Mouse (Mus musculus): ENCODE data around the gene E130218I03Rik. TPM values are rescaled to one million over a fixed set of nuclear protein-coding genes. Genes with fewer than 3 reads are reported as not detected.
"Not testable (repeated sequence)": the region's sequence is repeated elsewhere in the genome, so short reads cannot be mapped to it uniquely, and the experiment has no call there.

The E130218I03Rik gene
- total and polyA plus RNA-seq, 3 experiments = not detected

- DNase-seq = peak; percentile 24
These were observed 8.9 kb downstream of the E130218I03Rik start for GRCm38 (mm10) chr4:134252131-134252910.

DNA sequence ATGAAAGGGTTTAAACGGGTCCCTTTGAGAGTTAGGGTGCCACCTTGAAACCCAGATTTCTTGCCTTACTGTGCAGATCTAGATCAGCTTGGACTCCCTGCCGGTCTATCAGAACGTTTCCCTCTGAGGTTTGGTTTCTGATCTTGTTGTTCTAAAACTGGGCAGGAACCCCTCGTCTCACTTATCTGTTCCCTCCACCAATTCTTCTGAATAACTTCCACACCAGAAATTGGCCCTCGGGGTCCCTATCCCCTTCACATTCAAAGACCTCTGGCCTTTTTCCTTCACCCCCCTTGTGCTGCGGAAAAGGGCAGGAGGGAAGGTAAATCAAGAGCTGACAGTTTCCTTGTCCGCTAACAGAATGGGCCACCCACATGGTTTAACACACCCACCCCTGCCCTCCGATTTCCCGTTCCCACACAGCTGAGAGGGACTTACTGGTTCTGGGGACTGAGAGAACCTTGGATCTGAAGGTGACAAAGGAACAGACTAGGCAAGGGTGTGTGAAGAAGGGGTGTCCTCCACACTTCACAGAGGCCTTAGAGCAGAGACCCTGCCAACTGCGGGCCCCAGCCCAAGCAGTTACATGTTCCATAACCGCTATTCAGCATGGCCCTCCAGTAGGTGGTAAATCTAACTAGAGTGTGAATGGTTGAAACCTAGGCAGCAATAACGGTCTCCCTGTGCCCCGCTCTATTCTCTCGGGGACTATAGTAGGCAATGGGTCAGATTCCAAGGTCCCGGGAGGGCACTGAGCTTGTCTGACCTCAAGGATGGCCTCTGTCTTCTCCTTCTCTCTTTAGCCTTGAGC lies 9.7 kb downstream of the E130218I03Rik start:
- DNase-seq = peak; percentile 38

- DNase-seq = peak; percentile 35
These were observed 10.4 kb downstream of the E130218I03Rik start, which contains the start of gene Grrp1 for GRCm38 (mm10) chr4:134253722-134254324. Gene Grrp1 (minus strand): TSS chr4:134254106.

GRCm38 (mm10) chr4:134254835-134255234 lies 11.4 kb downstream of the E130218I03Rik start:
- no peak for DNase-seq

- DNase-seq = peak; percentile 21
These were observed 12.4 kb downstream of the E130218I03Rik start for GRCm38 (mm10) chr4:134255854-134256253.

DNA sequence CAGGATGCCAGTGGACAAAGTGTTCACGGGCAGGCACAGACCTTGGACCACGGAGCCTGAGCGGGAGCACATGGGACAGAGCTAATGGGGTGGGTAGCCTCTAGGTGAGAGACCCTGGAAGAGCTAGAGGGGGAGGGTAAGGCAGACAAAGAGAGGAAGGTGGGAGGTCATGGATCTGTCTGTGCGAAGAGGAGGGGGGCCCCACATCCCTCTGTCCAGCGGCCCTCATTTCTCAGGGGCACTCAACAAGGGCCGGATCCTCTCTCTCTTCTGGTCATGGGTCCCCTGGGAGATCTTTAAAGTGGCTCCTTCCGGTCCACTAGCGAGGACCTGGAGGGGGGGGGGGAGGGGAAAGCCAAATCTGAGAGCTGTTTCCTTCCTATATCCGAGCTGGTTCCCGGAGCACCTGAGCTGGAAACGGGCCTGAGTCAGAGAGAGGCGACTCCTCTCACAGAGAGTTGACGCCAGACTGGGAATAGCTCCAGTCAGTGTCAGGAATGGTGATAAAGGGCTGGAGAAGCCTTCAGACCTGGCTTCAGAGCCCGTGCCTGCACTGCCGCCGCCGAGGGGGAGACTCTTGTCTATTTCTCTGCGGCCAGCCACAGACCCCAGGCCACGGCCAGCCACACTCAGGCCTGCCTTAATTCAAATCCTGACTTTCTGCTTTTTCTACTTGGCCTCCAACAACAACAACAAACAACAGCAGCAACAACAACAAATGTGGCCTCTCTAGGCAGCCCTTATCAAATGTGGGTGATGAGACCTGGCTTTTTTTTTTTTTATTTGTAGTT lies 13.1 kb downstream of the E130218I03Rik start:
- peak; percentile 51 for DNase-seq

GRCm38 (mm10) chr4:134257198-134258009 lies 13.9 kb downstream of the E130218I03Rik start:
- no peak for DNase-seq

GRCm38 (mm10) chr4:134258354-134258753 lies 14.9 kb downstream of the E130218I03Rik start:
- DNase-seq = no peak

GRCm38 (mm10) chr4:134263191-134263590 lies 19.7 kb downstream of the E130218I03Rik start:
- DNase-seq = peak; percentile 62

GRCm38 (mm10) chr4:134265860-134266585 lies 22.6 kb downstream of the E130218I03Rik start:
- DNase-seq = no peak

DNA sequence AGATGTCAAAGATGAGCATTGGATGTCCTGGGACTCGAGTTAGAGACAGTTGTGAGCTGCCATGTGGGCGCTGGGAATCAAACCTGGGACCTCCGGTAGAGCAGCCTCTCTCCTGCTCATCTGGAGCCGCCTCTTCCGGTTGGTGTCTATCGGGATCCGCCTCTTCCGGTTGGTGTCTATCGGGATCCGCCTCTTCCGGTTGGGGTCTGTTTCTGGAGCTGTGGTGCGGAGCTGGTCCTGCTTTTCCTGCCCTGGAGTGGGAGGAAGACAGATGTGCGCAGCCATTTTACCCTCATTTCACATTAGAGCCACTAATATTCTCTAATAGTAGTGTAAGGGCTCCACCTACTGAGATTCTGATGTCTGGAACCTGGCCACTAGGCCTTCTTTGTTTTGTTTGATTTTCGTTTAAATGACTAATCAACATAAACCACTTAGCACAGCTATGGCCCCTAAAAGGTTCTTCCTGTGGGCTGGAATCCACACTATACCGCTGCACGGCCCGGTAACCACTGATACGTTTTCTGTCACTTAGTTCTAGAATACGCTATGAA lies 24.7 kb downstream of the E130218I03Rik start:
- DNase-seq = no peak

GRCm38 (mm10) chr4:134269622-134270021 lies 26.2 kb downstream of the E130218I03Rik start:
- not testable (repeated sequence) for DNase-seq

DNA sequence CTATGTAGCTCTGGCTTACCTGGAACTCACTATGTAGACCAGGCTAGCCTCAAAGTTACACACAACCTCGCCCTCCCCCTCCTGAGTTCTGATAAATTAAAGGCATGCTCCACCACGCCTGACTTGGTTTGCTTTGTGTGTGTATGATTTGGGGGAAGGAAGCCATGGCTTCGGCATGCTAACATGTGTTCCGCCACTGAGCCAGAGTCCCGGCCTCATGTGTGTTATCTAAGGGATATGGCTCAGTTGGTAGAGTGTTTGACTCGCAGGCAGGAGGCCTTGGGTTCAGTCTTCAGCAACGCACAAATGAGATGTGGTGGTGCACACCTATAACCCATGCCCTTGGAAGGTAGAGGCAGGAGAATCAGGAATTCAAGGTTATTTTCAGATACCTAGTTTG lies 28.5 kb downstream of the E130218I03Rik start:
- no peak for DNase-seq

DNA sequence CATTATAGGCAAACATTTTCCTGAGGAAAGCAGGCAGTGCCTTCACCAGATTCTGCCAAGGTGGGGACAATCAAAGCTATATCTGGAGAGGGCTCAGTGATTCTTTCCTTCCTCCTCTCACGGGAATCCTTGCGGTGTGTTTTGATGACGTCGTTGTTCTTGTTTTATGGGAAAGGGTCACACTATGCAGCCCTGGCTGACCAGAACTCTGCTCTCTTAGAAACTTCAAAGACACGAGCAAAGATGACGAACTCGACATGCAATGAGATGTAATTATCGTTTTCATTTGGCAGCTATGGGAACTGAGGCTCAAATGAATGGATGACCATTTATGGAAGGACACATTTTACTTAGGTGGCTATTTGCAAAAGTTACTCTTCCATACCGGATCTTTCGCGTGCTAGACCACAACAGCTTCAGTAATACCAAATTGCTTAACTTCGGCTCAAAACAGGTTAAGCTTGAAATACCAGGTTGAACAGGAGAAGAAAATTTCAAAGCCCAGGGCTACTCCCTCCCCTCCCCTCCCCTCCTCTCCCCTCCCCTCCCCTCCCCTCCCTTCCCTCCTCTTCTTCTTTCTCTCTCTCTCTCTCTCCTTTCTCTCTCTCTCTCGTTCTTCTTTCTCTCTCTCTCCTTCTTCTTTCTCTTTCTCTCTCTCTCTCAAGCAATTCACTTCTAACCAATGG lies 29.4 kb downstream of the E130218I03Rik start:
- no peak for DNase-seq

DNA sequence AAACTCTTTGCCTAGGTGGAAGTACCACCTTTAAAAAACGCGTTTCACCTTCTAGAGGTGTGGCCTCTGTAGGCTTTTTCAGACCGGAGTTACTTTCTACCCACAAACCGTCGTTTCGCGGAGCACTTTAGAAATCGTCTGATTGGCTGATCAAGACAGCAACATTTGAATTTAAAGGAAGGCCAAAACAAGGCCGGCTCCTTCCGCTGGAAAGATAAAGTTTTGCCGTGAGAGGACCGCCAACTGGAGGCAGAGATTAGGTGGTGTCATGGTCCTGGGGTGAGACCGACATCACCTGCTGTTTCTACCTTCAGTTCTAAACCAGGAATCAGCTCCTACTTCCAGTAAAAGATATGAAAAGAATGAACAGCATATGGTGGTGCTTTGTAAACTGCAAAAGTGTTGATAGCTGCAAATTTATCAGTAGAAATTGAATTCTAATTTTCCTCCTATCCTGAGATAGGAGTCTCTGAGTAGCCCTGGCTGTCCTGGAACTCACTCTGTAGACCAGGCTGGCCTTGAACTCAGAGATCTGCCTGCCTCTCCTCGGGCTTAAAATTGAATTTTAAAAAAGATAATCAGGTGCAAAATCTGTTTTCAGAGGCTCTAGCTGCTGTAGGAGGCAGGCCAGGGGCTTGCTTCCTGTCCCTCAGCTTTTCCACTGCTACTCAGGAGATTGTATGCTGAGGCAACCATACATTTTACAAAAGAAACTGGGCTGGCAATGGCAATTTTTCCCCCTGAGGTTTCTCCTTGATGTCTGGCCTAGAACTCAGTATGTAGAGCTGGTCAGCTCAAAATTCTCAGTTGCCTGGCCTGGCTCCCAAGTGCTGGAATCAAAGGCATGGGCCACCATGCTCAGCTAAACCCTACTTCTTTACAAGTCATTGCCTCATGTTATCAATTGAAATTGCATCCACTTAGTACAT lies 30.2 kb downstream of the E130218I03Rik start:
- DNase-seq = peak; percentile 48

DNA sequence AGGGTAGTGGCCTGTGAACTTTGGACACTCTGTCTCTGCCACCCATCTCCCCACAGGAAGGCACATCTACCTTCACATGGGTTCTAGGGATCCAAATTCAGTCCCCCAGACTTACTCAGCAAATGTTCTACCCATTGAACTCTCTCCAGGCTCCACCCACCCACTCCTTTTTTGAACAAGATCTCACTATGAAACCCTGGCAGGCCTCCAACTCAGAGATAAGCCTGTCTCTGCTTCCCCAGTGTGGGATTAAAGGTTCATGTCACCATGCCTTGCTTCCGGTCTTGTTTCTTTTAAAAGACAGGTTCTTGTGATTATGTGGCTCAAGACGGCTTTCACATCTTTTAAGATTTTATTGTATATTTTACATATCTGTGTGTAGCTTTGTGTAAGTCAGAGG lies 41.5 kb downstream of the E130218I03Rik start:
- no peak for DNase-seq

DNA sequence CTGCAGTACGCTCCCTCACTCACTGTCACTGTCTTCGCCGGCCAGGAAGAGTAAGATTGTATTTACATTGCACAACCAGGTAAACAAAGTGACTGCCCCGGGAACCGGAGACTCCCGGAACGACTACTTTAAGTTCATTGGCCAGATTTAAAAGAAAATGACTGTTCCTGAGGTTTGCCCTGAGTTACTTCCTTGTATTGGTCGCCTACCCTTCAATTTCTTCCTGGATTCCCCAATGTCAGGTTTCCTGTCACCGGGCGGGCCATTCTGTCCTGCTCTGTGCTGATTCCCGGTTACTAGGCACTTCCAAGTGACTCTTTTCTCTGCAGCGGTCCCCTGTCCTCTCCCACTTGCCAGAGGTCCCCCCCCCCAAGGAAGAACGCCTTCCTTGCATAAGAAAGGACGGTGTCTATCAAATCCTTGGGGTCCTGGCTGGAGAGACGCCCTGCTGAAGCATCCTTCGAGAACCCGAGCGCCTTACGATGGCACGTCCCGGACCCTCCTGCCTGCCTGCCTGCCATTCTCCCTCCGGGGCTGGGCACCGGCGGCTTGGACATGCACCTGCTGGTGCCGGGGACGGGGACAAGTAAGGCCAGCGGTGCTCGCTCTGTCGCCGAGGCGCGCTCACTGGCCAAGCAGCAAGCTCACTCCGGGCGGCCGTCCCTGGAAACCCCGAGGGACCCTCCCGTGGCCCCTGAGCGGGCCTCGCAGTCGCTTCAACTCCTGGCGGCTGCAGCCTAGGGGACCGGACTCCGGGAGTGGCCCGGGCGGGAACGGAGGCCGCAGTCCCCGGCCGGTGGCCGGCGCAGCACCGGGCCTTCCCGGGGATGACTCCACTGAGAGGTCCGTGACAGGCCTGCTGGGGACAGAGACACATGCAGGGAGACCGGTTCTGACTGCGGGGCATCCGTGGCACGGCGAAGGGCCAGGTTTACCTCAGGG lies 43.0 kb downstream of the E130218I03Rik start:
- DNase-seq = no peak

All from adrenal gland, adult 2 months (tissue).